Mouse (Mus musculus) embryonic fibroblast, embryonic 13.5 days (primary cell): ENCODE data around the gene Fads3. TPM values are rescaled to one million over a fixed set of nuclear protein-coding genes. Genes with fewer than 3 reads are reported as not detected.

Experiments used
- H3K27ac ChIP-seq: 2 replicates; pipeline ENCODE4 v1.5.1; 2012; ENCODE audit warnings: low read length, control low read depth, inconsistent platforms; ENCODE audit not compliant: insufficient read depth
- H3K4me1 ChIP-seq: 2 replicates; pipeline ENCODE4 v1.6.1; 2011; ENCODE audit warnings: low read length; ENCODE audit not compliant: control insufficient read depth, insufficient read depth
- H3K4me3 ChIP-seq: 2 replicates; pipeline ENCODE4 v1.5.1; 2011; ENCODE audit warnings: mild to moderate bottlenecking, control low read depth, low read length; ENCODE audit not compliant: insufficient read depth
- CTCF ChIP-seq: IDR thresholded peaks from 2 replicates; pipeline ENCODE4 v1.5.1; 2011; ENCODE audit warnings: mild to moderate bottlenecking, control low read depth, low read length, moderate library complexity, borderline replicate concordance; ENCODE audit not compliant: insufficient read depth
- POLR2A ChIP-seq: IDR thresholded peaks from 2 replicates; pipeline ENCODE4 v1.6.1; 2011; ENCODE audit warnings: low read depth, mild to moderate bottlenecking, control low read depth, low read length, moderate library complexity
- polyA plus RNA-seq: library from polyadenylated mRNA; stranded (reverse); fragments of >200 nt; gene quantifications from 2 replicates; pipeline ENCODE4 v1.2.4, GENCODE M21; 2011; ENCODE audit warnings: low read depth; ENCODE audit not compliant: missing spikeins, insufficient read length

Fads3 gene
- polyA plus RNA-seq, 1 experiment, result 115 TPM

DNA sequence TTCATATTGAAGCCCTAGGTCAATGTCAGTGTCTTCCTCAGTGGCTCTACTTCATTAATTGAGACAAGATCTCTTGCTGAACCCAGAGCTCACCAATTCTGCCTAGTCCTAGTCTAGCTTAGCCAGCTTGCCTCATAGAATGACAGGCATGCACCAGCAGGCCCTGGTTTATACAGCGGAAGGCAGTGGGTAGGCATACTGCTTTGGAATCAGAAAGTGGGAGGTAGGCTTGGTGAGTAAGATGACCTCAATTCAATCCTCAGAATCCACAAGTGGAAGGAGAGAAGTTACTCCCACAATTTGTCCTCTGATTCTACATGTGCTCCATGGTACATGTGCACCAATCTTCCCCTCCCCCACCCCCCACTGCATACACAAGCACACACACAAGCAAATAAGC is 37.7 kb upstream of the Fads3 start:
- no peak overlapping the region for H3K4me3 ChIP-seq
- TF ChIP-seq POLR2A (no peak), CTCF (no peak)

DNA sequence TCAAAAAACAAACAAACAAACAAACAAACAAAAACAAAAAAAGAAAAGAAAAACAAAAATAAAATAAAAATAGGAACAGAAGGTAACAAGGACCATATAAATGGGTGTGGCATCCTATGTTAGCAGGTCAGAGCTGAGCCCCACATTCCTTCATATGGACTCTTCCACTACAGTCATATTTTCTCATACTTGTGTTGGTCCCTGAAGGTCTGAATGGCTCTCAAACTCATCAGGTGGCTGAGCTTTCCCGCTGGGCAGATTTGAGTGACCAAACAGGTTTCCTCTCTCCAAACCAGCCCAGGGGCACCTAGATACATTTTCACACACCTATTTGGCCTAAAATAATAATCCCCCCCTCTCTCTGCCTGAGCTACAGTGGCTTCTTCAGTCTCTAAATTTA is 30.0 kb upstream of the Fads3 start:
- Histone ChIP-seq H3K4me3 (no peak overlapping the region), H3K27ac (no peak overlapping the region), H3K4me1 (peaks cover 10% of the 10 kb centered on the region)
- TF ChIP-seq CTCF (no peak), POLR2A (no peak)

More for the DNA sequence above, 37.7 kb upstream of the Fads3 start:
- no peaks in the 10 kb centered on the region for H3K4me1 ChIP-seq
- H3K27ac ChIP-seq, result no peak overlapping the region

DNA sequence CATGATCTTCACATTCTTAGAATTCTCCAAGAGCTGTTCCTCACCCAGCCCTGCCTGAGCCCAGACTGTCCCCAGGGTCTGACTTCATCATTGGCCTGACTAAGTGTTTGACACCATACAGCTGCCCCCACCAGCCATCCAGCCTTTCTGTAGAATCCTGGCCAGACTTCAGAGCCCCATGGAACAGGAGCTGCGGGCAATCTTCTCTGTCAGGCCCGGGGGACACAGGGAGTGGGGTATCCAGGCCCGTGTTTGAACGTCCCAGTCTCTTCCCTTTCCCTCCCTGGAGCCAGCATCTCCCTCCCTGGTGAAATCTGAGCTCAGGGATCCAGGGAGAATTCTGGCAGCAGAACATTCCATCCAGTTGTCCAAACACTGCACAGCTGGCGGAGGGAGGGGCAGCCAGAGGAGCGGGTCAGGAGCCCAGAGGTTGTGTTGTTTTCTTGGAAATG is 28.5 kb upstream of the Fads3 start:
- Histone ChIP-seq H3K4me1 (peaks cover 10% of the 10 kb centered on the region), H3K27ac (peak overlapping the region; percentile 96), H3K4me3 (no peak overlapping the region)
- TF ChIP-seq CTCF (no peak), POLR2A (no peak)

- TF ChIP-seq POLR2A (0 out of 2 replicates have a peak, but pooled peaks have one; percentile 7), CTCF (no peak)
- peaks cover 10% of the 10 kb centered on the region for H3K4me1 ChIP-seq
- H3K27ac ChIP-seq, result peak overlapping the region; percentile 96
- H3K4me3 ChIP-seq, result no peak overlapping the region
Measured at GRCm38 (mm10) chr19:10013348-10013747, 28.0 kb upstream of the Fads3 start.

DNA sequence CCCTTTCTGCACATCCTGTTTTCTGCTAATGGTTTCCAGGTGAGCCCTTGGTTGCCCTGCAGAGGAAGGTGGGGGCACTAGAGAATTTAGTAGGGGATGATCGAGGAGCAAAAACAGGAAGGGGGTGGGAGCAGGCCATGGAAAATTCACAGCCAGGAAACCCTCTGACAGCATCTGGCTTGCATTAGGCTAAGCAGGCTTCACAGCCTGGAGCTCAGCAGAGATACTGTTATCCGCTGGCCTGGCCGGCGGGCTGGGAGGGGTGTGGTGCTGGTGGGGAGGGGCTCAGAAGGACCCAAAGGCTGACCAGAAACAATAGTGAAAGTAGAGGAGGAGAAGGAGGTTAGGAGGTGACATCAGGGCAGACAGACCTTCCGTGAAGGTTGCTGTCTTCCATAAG is 27.5 kb upstream of the Fads3 start:
- no peak overlapping the region for H3K4me3 ChIP-seq
- H3K4me1 ChIP-seq, result peaks cover 14% of the 10 kb centered on the region
- peak overlapping the region; percentile 96 for H3K27ac ChIP-seq
- TF ChIP-seq POLR2A (0 out of 2 replicates have a peak, but pooled peaks have one; percentile 23), CTCF (no peak)

DNA sequence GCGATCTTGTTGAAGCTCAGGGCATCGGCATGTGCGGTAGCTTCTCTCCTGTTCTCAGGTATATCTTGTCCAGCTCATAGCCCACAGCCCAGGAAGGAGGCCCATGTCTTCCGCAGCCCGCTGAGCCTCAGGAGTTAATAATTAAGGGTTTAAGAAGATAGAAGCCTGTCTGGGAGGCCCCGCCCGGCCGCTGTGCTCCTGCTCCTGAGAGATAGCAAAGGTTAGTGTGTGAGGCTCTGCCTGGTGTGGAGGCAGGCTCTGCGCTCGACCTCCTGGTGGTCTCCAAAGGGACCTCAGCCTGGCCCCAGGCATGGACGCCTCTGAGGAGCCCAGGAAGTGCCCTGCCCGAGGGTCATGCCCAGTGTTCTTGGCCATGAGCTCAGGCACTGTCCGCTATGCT is 26.5 kb upstream of the Fads3 start:
- Histone ChIP-seq H3K4me3 (no peak overlapping the region), H3K27ac (0 out of 2 replicates have a peak overlapping the region, but pooled peaks have one; percentile 79), H3K4me1 (peaks cover 15% of the 10 kb centered on the region)
- no peak for TF ChIP-seq POLR2A
- no peak for TF ChIP-seq CTCF

DNA sequence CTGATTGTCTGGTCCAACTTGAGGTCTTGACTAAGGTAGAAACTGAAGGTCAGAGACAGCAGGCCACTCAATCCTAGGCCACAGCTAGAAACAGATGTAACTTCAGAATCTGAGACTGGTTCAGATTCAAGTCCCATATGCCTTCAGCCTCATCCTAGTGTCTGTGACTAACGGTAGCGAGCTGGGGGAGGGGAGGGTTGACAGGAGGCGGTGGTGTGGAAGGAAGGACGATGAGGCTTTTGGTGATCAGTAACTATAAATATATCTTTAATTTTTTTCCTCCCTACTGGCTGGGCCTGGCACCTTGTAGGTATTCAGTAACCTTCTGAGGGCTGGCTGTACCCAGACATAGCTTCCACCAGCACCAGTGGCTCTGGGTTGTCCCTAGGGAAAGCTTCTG is 25.9 kb upstream of the Fads3 start:
- Histone ChIP-seq H3K4me1 (peaks cover 15% of the 10 kb centered on the region), H3K4me3 (no peak overlapping the region), H3K27ac (no peak overlapping the region)
- TF ChIP-seq POLR2A, result no peak

- Histone ChIP-seq H3K4me1 (peaks cover 15% of the 10 kb centered on the region), H3K4me3 (no peak overlapping the region), H3K27ac (no peak overlapping the region)
- no peak for TF ChIP-seq CTCF
- TF ChIP-seq POLR2A, result no peak
Measured at GRCm38 (mm10) chr19:10016151-10016550, 25.2 kb upstream of the Fads3 start.

GRCm38 (mm10) chr19:10017637-10018526 is 23.5 kb upstream of the Fads3 start:
- TF ChIP-seq POLR2A (peak; percentile 69), CTCF (no peak)
- Histone ChIP-seq H3K4me1 (peaks cover 12% of the 10 kb centered on the region), H3K27ac (no peak overlapping the region)

GRCm38 (mm10) chr19:10018527-10018818 is 22.9 kb upstream of the Fads3 start:
- Histone ChIP-seq H3K4me3 (peak overlapping the region; percentile 47), H3K27ac (no peak overlapping the region), H3K4me1 (peaks cover 8% of the 10 kb centered on the region)
- TF ChIP-seq POLR2A, result no peak
- TF ChIP-seq CTCF, result no peak

More at GRCm38 (mm10) chr19:10017637-10018526, 23.5 kb upstream of the Fads3 start:
- H3K4me3 ChIP-seq, result peak overlapping the region; percentile 47

DNA sequence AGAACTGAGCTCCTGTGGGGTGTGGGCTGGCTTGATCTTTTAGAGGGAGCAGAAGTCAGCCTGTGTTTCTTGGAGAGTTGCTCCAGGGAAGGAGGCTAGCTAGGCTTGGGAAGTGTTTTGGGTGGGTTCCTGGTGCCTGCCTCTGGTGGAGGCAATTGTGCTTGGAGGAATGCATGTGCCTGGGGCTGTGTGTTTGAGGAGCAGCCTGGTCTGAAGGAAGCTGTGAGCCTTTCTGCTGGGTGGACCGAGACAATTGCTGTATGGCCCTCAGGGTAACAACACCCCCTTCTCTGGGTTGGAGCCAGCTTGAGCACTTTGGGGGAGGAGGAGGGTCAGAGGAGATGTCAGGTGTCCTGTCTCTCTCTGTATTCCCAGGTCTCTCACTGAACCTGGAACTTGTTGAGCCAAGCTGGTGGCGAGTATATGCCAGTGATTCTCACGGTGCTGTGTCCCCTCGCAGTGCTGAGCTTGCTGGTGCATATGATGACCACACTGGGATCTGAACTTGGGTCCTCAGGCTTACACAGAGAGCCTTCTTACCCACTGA is 22.1 kb upstream of the Fads3 start:
- Histone ChIP-seq H3K27ac (no peak overlapping the region), H3K4me1 (peaks cover 5% of the 10 kb centered on the region; the same call in 1 of the 2 replicates), H3K4me3 (peak overlapping the region; percentile 47)
- TF ChIP-seq CTCF (no peak), POLR2A (no peak)
